Mouse (Mus musculus) thymus, postnatal 0 days (tissue): Measurements from ENCODE around the gene Nwd1. TPM values are rescaled to one million over a fixed set of nuclear protein-coding genes. Genes with fewer than 3 reads are reported as not detected.
"Not testable (repeated sequence)": the region's sequence is repeated elsewhere in the genome, so short reads cannot be mapped to it uniquely, and the experiment has no call there.

Experiments
- DNase-seq: peaks from one replicate; pipeline ENCODE4 v3.0.0-alpha.2; 2015; ENCODE audit warnings: low spot score
- polyA plus RNA-seq: library from polyadenylated mRNA; unstranded; fragments of >200 nt; fragmentation: Nextera tagmentation; extraction: Ambion mirVana; gene quantifications from 2 replicates; pipeline ENCODE4 v1.2.1, GENCODE M21; 2015

The Nwd1 gene
- 2.3 and 3.1 TPM in 2 replicates for polyA plus RNA-seq

DNA sequence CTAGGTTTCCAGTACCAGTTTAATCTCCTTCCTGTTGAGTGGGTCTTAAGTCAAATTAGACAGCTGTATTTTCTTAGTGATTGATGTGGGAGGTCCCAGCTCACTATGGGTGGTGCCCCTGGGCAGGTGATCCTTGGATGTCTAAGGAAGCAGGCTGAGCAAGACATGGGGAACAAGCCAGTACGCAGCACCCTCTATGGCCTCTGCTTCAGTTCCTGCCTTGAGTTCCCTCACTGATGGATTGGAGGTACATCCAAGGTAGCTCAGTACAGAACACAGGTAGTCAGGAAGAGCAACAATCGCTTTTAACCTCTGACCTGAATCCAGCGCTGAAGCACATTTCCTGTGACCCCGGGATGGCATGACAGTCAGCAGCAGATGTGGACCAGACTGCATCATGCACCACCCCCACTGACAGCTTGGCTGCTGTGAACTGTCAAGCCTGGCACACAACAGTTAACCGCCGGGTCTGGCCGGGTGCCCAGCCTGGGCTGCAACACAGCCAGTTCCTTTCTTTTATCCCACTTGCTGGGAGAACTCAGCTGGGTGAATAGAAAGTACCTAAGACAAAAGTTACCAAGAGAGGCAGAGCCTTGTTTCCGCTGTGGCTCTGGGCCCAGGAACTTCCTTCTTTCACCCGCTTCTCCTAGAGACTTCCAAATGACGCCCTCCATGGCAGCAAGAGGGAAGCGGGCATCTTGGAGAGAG lies at the start of gene Nwd1:
Gene Nwd1 (plus strand): TSS at position 652 of the 708 bp plus-strand sequence.
- DNase-seq, result peak; percentile 76

DNA sequence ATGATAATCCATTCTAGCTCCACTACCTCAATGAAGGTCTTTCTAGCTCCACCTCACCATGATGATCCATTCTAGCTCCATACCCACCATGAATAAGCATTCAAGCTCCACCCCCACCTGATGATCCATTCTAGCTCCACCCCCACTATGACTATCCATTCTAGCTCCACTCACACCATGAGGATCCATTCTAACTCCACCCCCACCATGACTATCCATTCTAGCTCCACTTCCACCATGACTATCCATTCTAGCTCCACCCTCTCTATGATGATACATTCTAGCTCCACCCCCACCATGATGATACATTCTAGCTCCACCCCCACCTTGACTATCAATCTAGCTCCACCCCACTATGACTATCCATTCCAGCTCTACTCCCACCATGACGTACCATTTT lies 3.6 kb upstream of the Nwd1 start:
- no peak for DNase-seq

DNA sequence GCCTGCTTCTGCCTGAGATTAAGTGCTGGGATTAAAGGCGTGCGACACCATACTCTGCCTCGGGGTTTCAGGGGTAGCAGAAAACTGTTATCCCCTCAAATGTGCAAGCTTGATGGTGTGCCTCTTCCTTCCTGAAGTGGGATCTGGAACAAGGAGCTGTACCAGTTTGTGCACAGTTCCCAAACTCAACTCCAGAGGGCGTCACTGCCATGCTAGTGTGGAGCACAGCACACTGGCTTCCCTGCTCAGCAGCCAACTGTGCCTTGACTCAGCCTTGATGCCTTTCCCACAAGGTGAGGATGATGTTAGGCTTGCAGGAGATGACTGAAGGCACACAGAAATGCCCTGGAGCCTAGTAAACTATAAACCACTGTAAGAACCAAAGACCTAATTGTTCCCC lies 1.9 kb upstream of the Nwd1 start:
- DNase-seq, result peak; percentile 62

DNA sequence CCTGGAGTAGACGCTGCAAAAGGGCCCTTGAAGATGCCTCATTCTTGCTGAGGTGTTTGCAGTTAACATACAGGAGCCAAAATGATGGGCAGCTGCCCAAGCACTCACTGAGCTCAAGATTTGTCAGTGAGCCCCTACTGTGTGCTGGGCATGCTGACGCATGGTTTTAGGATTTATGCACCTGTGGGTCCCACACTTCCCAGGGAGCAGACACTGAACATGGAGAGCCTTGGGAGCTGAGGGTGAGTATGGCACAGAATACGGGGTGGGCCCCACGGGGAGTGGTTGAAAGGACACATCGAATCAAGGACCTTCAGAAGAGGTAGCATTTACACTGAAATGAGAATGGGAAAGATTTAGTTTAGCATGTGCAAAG lies 245 bp downstream of the Nwd1 start:
- DNase-seq, result no peak

DNA sequence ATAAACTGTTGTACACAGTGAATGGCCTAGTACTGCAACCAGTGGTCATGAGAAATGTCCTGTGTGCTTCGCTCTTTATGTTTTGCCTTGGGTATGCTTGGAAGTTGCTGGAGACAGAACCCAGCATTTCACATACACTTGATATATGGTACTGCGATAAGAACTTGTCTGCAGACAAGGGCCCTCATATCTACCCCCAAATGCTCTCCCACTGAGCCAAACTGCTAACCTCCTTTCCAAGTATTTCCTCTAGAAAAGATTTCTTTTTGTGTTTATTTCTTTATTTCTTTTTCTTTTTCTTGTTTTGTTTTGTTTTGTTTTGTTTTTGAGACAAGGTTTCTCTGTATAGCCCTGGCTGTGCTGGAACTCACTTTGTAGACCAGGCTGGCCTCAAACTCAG lies 4.2 kb downstream of the Nwd1 start:
- no peak for DNase-seq

DNA sequence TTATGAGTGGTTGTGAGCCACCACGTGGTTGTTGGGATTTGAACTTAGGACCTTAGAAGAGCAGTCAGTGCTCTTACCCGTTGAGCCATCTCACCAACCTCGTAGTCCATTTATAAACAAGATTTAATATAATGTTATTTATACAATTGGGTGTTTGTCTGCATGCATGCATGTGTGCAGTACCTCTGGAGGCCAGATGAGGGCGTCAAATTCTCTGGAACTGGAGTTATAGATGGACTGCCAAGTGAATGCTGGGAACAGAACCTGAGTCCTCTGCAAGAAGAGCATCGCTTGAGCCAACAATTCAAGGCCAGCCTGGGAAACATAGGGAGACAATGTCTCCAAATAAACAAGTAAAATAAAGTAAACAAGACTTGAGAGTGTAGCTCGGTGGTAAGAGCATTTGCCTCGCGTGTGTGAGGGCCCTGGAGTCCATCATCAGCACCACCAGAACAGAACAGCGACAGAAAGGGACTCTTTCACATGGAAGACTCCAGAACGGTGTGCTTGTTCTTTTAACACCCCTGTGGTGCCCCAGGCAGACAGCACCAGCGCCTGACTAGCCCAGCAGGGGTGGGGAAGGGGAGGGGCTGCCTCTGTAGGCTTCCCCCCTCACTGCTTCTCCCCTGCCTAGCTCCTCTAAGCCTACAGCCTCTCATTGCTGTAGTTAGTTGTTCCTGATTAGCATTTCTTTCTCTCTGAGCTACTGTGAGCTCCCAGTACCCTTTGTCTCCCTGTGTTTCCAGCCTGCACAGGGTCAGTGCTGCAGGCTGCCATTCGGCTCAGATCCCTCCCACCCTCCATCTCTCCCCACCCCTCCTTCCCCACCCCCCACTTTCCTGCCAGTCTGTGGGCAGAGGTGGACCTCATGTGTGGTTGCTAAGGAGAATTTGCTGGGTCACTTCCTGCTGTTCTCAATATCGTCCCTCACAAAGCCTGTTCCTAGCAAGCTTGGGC lies 8.3 kb downstream of the Nwd1 start:
- peak; percentile 75 for DNase-seq

DNA sequence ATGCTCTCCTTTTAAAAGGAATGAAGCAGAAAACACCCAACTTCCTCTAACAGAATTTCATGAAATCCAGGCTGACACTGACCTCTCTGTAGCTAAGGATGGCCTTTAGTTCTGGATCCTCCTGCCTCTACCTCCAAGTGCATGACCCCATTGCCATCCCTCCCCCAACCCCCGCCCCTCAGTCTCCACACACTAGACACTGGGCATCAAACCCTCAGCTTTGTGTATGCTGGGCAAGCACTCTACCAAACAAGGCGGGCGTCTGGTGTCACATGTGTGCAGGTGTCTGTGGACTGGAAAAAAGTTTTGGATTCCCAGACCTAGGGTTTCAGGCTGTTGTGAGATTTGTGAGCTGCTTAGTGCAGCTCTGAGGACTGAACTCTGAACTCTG lies 9.0 kb downstream of the Nwd1 start:
- DNase-seq, result no peak

DNA sequence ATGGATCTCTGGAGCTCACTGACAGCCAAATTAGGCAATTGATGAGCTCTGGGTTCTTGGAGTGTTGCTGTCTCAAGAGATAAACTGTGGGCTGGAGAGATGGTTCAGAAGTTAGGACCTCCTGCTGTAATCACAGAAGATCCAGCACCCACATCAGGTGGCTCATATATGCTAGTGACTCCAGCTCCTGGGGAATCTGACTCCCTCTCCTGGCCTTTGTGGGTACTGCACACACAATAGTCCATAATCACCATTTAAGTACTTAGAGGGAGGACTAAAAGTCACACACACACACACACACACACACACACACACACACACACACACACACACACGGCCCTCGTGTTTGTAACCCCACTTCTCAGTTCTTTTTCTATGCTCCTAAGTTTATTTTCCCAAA lies 13.5 kb downstream of the Nwd1 start:
- peak; percentile 42 for DNase-seq

DNA sequence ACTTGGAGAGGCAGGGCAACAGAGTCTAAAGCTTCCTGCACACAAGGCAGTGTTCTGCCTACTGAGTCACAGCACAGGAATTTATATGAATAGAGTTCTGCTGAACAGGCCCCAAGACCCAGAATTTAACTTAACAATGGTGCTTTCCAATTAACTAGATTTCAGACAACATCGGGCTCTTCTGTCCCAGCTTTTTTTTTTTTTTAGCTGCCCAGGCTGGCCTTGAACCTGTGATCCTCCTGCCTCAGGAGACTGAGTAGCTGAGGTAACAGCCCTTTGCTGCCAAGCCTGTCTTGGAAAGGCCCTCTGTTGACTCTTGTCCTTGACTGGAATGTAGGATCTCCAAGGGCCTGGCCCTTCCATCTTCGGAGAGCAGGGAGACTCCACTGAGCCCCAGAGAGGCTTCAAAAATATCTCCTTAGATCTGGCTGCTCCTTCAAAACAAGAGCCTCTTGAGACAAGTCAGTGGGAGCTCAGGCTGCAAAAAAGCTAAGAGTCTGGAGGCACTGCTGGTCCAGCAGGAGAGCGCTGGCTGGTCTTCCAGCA lies 17.7 kb downstream of the Nwd1 start:
- DNase-seq, result no peak

DNA sequence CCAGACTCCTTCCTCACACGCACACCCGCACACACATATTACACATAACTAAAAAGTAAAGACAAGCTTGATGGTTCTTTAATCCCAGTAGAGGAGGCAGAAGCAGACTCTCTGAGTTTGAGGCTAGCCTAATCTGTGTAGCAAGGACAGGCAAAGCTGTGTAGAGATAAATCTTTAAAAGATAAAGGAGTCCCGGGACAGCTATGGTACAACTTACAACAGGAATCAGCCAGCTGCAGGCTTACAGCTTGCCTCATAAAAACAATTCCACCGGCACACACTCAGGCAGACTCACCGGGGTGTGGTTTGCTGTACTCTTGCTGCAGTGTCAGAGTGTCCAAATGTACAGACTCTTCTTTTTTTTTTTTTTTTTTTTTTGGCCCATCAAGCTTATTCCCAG lies 18.2 kb downstream of the Nwd1 start:
- DNase-seq, result peak; percentile 25

DNA sequence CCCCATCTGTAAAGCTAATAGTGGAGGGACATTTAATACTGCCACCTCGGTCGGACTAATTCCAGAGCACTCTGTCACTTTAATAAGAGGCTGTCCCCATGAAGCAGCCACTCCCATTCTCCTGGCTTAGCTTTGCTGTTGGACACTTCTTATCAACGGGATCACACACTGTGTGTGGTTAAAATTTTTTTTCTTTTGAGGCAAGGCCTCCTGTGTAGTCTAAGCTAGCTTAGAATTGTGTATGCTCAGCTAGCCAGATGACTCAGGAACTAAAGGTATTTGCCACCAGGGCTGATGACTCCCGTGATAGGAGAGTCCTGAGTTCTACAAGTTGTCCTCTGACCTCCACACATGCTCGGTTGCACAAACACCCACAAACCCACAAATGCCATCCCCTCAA lies 18.9 kb downstream of the Nwd1 start:
- no peak for DNase-seq

DNA sequence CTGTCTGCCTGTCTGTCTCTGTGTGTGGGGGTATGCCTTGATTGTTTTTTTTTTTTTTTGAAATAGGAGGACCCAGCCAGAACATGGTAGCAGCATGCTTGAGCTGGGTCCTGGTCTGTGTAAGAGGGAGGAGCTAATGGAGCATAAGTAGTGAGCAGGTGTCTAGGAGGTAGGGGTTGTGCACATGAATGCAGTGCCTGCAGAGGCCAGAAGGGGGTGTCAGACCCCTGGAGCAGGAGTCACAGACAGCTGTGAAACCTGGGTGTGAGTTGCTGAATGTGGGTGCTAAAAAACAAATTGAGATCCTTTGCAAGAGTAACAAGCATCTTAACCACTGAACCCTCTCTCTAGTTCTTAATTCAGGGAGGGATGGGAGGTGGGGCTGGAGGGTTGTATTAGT lies 22.4 kb downstream of the Nwd1 start:
- no peak for DNase-seq

DNA sequence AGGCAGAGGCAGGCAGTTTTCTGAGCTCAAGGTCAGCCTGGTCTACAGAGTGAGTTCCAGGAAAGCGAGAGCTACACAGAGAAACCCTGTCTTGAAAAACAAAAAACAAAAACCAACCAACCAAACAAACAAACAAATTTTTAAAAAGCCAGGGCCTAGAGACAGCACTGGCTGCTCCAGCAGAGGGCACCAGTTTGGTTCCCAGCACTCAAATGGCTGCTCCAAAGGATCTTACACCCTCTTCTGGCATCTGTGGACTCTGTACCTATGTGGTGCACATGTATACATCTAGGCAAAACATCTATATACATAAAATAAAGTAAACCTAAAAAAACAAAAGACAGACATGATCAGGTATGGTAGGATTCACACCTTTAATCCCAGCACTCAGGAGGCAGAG lies 26.3 kb downstream of the Nwd1 start:
- no peak for DNase-seq

DNA sequence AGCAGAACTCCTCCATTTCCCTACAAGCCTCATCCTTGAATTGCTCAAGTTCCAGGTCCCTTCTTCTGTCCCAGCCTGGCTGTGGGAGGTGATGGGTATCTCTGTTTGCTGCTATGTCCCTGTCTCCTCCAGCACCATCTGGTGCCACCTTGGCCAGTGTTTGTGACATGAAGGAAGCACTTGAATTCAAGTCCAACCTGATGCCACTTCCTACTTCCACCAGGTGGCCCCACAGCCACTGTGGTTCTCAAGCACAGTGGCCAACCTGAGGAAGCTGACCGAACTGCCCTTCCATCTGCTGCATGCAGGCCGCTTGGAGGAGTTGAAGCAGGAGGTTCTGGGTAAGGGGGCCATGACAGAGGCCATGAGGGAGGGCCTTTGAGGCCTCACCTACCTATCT lies 27.7 kb downstream of the Nwd1 start:
- no peak for DNase-seq

DNA sequence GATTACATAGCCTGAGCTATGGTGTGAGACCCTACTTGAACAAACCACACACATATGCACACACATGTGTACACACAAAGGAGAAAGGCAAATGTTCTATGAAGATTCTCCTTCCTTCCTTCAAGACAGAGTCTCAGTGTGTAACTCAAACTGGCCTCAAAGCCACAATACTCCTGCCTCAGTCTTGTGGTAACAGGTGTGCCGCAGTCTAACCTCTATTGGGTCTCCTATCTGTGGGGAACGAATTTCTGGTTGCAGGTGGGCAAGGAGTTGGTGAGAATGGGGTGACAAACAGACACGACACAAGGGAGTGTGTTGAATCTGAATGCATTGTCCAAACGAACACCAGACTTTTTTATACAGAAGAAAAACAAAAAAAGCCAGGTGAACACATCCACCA lies 29.9 kb downstream of the Nwd1 start:
- DNase-seq, result peak; percentile 87

DNA sequence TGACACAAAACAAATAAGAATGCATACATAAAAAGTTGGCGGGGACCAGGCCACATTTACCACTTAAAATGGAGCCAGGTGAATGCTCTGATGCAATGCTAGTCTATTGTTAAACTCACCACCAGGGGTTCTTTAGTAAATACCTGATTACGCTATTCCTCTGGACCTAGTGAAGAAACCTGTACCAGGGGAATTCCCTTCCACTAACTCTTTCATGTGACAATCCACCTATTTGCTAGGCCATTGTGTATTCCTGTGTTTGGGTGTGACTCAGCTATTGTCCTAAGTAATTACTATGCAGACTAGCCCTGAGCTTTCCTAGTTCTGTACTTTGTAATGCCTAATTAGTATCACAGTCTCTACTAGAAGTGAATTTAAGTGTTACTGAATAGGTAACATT lies 30.3 kb downstream of the Nwd1 start:
- not testable (repeated sequence) for DNase-seq

DNA sequence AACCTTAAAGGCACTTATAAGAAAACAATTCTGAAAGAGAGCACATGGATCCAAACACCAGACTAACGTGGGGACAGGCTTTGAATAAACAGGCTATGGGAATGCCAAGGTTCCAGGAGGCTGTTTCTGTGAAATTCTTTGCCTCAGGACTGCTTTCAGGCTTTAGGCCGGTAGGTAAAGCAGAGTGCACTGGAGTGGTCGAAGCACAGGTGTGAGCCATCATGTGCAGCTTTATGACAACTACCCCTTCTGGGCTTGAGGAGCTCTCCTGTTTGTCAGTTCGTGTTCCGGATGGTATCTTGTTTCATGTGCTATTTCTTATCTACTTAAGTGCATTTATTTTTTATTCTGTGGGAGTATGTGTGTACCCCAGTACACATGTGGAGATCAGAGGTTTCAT lies 30.8 kb downstream of the Nwd1 start:
- peak; percentile 28 for DNase-seq

DNA sequence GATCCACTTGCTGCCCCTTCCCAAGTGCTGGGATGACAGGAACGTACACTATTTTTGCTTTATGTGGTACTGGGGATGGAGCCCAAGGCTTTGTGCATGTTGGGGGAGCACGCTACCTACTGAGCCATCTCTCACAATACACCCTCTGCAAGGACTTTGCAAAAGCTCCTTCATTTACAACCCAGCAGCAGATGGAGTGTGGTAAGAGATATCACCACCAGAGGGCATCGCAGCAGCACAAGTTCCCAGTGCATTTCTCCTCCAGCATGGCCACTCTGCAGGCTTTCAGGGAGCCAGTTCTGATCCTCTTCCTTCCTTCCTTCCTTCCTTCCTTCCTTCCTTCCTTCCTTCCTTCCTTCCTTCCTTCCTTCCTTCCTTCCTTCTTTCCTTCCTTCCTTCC lies 33.6 kb downstream of the Nwd1 start:
- DNase-seq, result peak; percentile 83

DNA sequence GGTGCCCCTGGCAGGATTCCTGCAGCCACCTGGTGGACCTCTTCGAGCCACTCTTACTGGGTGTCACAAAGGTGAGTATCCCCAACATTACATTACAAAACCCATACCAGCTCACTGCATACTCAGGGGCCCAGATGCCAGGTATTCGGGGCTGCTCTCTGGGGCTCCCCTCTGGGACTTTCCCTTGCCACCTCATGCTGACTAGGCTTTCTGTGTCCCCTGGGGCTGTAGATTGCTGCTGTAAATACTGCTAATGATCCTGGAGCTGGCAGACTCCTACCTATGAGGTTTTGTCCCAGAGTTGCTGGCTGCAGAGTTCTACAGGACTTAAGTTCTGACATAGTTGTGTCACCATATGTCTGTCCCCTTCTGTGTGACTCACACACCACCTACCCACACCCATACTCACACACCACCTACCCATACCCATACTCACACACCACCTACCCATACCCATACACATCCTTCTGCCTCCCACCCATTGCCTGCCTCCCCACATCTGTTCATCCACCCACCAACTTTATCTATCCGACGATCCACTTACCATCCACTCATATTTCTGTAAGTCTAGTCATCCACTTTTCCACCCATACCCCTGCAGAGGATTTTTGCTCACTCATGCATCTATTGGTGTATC lies 35.7 kb downstream of the Nwd1 start:
- no peak for DNase-seq

DNA sequence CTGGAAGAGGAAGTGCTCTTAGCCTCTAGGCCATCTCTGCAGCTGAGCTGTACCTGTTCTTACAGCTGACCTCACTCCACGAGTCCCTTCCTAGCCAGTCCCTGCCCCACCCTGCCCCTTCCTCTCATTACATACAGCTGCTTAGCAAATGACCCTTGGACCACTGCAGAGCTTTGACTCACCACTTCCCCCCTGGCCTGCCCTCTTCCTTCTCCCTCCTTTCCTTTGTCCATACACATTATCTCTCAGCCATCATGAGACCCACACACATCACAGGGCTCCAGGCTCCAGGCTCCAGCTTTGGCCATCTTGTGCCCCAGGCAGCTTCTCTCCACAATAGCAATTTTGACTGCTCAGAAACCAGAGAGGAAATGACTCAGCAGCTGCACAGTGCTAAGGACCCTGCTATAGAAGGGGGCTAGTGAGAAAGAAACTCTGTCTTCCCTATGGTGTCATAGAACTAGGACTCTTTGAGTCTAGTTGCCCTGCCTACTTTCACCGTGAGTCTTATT lies 36.6 kb downstream of the Nwd1 start:
- peak; percentile 63 for DNase-seq

DNA sequence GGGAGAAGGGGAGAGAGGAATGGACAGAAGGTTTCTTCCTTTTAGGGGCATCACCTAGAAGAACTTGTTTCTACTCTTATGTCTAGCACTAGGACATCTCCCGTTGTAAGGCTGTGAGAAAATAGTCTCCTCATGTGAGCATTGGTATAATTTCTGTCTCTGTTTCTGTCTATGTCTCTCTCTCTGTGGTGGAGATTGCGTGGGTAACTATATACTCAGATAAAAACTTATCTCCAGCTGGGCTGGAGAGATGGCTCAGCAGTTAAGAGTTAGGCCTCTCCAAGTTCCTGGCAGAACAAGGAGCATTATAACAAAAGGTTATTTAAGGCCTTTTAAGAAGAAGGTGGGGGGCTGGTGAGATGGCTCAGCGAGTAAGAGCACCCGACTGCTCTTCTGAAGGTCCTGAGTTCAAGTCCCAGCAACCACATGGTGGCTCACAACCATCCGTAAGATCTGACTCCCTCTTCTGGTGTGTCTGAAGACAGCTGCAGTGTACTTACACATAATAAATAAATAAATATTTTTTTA lies 37.1 kb downstream of the Nwd1 start:
- DNase-seq, result not testable (repeated sequence)
